Mouse (Mus musculus) thymus, adult 2 months (tissue): ENCODE data around the gene Clba1.

Experiments
- CTCF ChIP-seq: fragments of 200-500 bp; IDR thresholded peaks from 2 replicates; pipeline ENCODE4 v1.5.1; 2012; ENCODE audit warnings: mild to moderate bottlenecking, control low read depth, low read length, moderate library complexity, borderline replicate concordance; ENCODE audit not compliant: control insufficient read depth, poor library complexity, insufficient read depth; ENCODE audit errors: extremely low read depth
- POLR2A ChIP-seq: fragments of 200-500 bp; IDR thresholded peaks from 2 replicates; pipeline ENCODE4 v1.6.1; 2012; ENCODE audit warnings: mild to moderate bottlenecking, low read length, control low read depth, moderate library complexity; ENCODE audit not compliant: control insufficient read depth, poor library complexity, insufficient read depth; ENCODE audit errors: extremely low read depth

DNA sequence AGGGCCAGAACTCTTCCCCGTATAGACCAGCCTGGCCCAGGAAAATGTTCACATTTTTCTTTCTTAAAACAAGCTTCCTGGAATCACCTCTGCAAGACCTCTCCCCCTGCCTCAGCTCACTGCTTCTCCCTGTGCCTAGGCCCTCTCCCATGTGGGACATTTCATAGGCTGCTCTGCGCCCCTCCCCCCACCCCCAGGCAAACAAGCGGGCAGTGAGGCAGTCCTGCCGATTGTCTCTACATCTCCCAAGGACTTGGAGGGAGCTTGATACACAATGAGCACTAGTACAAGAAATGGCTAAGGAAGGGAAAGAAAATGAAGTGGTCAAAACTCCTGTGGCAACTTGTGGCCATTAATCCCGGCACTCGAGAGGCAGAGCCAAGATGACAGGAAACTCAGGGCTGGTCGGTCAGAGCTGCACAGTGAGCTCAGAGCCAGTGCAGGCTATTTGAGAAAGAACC is 14.4 kb upstream of the Clba1 start:
- TF ChIP-seq POLR2A (no peak), CTCF (no peak)
